Mouse (Mus musculus): Measurements from ENCODE around the gene Mbd5. TPM values are rescaled to one million over a fixed set of nuclear protein-coding genes. Genes with fewer than 3 reads are reported as not detected.
"Not testable (repeated sequence)": the region's sequence is repeated elsewhere in the genome, so short reads cannot be mapped to it uniquely, and the experiment has no call there.

The Mbd5 gene
- polyA plus RNA-seq, 1 experiment: 17.6 TPM

DNA sequence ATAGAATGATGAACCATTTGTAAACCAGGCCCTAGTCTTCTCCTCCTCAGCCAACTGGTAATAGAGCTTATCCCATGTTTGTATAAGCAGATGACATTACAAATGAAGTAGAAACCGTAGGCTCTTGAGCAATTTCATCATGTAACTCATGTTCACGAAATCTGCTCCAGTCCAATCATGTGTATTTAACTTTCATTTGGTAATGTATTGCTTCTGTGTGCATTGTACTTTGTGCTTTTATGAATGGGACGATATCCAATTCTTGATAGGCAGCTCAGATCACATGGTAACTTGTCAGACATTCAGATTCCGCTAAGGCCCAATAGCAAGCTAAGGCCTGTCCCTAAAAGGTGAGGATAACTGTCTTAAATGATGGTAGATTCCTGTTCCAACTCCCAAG, 141.5 kb downstream of the Mbd5 start:
- Histone ChIP-seq H3K4me1 (ENCODE audit: control insufficient read depth, insufficient read depth, insufficient read length, low read length) (no peaks in the 10 kb centered on the region), H3K4me3 (ENCODE audit: insufficient read depth, low read depth, low read length) (no peak overlapping the region)

DNA sequence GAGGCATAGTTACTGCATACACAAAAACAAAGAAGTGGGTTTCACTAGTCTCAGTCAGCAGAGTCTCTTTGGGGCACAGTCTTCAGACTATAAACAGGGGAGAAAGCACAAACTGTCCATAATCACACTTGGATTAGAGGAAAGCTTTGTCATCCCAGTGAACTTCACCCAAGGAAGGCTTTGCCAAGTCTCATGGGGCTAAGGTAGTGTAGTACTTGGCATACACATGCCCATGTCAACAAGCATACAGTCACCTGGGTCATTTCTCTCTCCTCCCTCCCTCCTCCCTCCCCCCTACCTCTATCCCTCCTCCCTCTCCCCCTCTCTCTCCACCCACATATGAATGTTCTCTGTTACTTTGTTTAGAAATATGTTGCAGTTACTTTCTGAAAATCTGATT, 147.5 kb downstream of the Mbd5 start:
- Histone ChIP-seq H3K4me1 (ENCODE audit: control insufficient read depth, insufficient read depth, insufficient read length, low read length) (no peaks in the 10 kb centered on the region), H3K4me3 (ENCODE audit: insufficient read depth, low read depth, low read length) (no peak overlapping the region)

More for the DNA sequence above, 141.5 kb downstream of the Mbd5 start:
- no peak overlapping the region for H3K27ac ChIP-seq (replicated peaks; ENCODE audit: low read depth, low read length)

DNA sequence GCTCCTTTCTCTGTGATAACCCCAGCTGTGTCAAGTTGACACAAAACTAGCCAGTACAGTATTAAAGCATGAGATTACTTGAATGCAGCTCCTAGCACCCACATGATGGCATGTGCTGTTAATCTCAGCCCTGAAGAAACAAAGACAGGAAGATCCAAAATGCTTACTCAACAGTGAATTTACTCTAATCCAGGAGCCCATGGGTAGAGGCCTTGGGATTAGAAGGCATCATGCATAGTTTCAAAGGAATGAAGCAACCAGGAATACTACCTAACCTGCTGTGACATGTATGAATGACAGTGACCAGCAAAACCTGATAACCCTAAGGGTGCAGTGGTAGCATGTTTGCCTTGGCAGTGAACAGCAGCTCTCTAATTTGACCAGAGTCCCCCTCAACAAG, 159.6 kb downstream of the Mbd5 start:
- Histone ChIP-seq H3K4me1 (ENCODE audit: control insufficient read depth, insufficient read depth, insufficient read length, low read length) (no peaks in the 10 kb centered on the region), H3K27ac (replicated peaks; ENCODE audit: low read depth, low read length) (no peak overlapping the region), H3K4me3 (ENCODE audit: insufficient read depth, low read depth, low read length) (no peak overlapping the region)

More for the DNA sequence above, 147.5 kb downstream of the Mbd5 start:
- H3K27ac ChIP-seq (replicated peaks; ENCODE audit: low read depth, low read length): no peak overlapping the region

DNA sequence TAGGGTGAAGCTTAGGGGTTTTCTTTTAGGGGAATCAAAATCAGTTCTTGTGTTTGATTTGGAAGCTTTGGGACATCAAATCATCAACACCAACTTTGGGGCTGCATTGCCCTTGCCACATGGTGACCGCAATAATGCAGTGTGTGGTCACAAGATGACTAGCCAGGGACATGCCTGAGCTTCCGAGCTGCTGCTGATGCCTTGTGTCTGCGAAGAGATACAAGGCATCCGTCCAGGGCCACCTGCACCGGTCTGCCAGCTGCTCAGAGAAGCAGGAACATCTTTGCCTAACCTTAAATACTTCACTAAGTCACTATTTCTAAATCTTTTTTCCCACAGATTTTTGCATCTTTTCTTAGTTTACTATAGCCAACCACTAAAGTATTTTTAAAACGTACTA, 170.6 kb downstream of the Mbd5 start:
- no peaks in the 10 kb centered on the region for H3K4me1 ChIP-seq (ENCODE audit: control insufficient read depth, insufficient read depth, insufficient read length, low read length)
- no peak overlapping the region for H3K27ac ChIP-seq (replicated peaks; ENCODE audit: low read depth, low read length)
- no peak overlapping the region for H3K4me3 ChIP-seq (ENCODE audit: insufficient read depth, low read depth, low read length)

DNA sequence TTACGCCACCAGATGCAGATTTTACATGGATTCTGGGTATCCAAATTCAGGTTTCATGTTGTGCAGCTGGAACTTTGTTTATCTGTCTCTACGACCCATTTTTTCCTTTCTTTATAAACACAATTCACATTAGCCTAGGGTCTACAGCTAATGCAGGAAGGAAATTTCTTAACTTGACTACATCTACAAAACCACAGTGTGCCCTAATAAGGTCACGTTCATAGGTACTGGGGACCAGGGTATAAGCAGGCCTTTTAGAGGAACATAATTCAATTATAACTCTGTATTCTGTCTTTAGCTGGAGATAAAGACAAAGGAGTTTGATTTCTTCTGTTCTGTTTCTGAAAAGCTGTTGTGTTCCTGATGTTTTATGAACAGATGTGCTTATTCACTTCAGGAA, 172.3 kb downstream of the Mbd5 start:
- Histone ChIP-seq H3K27ac (replicated peaks; ENCODE audit: low read depth, low read length) (no peak overlapping the region), H3K4me3 (ENCODE audit: insufficient read depth, low read depth, low read length) (no peak overlapping the region), H3K4me1 (ENCODE audit: control insufficient read depth, insufficient read depth, insufficient read length, low read length) (no peaks in the 10 kb centered on the region)

DNA sequence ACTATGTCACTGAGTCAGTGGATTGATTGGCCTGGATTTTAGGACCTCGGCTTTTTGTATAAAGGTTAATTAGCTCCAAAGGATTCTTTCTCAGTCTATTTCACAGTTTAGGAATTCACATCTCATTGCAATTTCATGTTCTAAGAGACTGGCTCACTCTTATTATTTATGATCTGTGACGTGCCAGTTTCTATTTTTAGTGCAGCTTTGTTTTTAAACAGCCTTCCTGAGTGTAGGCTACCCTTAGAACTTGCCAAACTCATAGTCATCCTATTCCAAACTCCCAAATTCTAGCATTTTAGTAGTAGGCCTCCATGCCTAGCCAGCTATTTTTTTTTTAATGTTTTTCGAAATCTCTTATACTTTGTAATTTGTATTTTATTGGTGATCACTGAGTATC, 192.9 kb downstream of the Mbd5 start:
- Histone ChIP-seq H3K4me1 (ENCODE audit: control insufficient read depth, insufficient read depth, insufficient read length, low read length) (peaks cover 5% of the 10 kb centered on the region), H3K4me3 (ENCODE audit: insufficient read depth, low read depth, low read length) (no peak overlapping the region), H3K27ac (replicated peaks; ENCODE audit: low read depth, low read length) (no peak overlapping the region)

DNA sequence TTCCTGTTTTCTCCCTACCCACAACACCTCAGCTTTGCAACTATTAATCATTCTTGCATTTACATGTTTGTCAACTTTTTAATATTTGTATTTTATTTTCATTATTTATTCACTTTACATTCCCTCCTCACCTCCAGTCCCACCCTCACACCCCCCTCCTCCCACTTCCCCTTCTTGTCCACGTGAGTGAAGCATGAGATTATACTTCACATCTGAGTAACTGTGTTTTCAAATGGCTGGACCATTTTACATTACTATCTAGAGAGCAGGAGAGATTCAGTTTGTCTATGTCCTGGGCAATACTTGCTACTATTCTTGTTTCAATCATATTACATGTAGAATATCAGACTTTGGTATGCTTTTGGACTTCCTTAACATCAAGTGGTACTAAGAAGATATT, 204.3 kb downstream of the Mbd5 start:
- no peaks in the 10 kb centered on the region for H3K4me1 ChIP-seq (ENCODE audit: control insufficient read depth, insufficient read depth, insufficient read length, low read length)

DNA sequence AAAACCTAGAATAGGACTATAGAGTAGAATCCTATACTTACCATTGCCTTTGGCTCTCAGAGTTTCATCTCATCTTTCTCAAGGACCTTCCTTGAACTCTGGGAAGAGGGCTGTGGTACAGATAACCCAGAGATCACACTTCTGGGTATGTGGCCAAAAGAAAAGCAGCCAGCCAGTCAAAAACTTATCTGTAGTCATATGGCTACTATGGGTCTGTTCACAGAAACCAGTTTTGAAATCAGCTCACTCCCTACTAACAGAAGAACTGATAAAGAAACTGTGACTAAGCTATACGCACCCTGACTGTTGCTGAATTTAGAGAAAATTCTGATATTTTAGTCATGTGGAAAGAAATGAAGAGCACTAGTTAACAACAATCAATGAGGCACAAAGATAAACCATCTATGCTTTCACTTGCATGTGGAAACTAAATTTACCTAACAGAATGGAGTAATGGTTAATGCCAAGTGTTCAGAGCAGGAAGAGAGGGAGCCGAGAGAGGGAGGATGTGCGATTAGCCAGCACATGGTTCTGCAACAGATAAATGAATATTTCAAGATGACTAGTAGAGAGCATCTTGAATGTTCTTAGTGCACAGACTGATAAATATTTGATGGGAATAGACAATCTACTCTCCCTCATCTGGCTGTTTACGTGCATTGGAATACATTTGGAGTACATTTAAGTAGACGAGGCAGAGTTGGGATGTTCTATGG, 211.1 kb downstream of the Mbd5 start:
- H3K4me3 ChIP-seq (ENCODE audit: insufficient read depth, low read depth, low read length): no peak overlapping the region
- no peaks in the 10 kb centered on the region for H3K4me1 ChIP-seq (ENCODE audit: control insufficient read depth, insufficient read depth, insufficient read length, low read length)
- H3K27ac ChIP-seq (replicated peaks; ENCODE audit: low read depth, low read length): no peak overlapping the region

More for the DNA sequence above, 204.3 kb downstream of the Mbd5 start:
- H3K4me3 ChIP-seq (ENCODE audit: insufficient read depth, low read depth, low read length): no peak overlapping the region
- no peak overlapping the region for H3K27ac ChIP-seq (replicated peaks; ENCODE audit: low read depth, low read length)

DNA sequence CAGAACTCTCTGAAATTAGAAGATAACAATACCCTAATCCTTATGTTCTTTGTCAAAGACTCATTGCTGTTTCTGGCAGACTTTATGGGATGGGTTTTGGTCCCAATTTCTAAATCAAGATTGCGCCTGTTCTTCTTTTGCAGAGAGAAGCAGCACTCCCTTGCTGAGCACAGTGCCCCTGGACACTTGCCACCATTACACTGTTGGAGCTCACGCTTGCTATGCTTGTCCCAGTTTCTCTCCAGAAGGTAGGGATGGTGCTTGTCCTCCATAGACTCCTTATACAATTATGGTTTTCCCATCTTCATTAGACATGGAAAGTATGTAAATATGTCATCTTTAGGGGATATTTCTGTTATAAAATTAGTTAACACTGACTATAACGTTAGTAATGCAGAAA, 220.5 kb downstream of the Mbd5 start:
- Histone ChIP-seq H3K27ac (replicated peaks; ENCODE audit: low read depth, low read length) (no peak overlapping the region), H3K4me1 (ENCODE audit: control insufficient read depth, insufficient read depth, insufficient read length, low read length) (no peaks in the 10 kb centered on the region), H3K4me3 (ENCODE audit: insufficient read depth, low read depth, low read length) (no peak overlapping the region)

DNA sequence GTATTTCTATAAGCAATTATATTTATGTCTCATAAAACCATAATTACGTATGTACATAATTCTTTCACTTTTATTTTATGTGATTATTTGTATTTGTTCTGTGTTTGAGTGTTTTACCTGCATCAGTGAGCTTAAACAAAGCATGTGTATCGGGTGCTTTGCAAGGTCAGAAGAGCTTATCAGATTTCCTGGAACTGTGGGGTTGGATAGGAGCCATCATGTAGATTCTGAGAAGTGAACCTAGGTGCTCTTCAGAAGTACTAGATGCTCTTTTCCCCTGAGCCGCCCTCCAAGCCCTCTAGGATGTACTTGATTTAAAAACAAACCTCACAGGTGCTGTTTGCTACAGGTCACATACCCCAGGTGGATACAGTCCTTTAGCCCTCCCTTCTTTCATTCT, 227.7 kb downstream of the Mbd5 start:
- H3K4me3 ChIP-seq (ENCODE audit: insufficient read depth, low read depth, low read length): no peak overlapping the region
- no peak overlapping the region for H3K27ac ChIP-seq (replicated peaks; ENCODE audit: low read depth, low read length)

DNA sequence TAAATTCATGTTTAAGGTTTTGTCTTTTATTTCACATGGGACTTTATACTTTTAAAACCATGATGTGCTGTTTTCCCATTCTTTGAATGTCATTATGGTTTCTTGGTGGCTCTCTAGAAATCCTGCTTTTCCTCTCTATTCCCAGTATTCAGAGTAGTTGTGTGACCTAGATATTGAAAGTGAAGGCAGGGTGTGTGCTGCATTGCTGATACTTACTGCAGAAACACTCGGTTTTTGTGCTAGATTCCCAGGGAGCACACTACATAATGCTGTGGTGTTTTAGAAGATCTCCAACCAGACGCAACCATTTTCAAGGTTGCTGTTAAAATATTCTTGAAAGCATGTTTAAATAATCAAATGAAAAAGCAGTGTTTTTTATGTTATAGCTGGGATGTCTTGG, 241.7 kb downstream of the Mbd5 start:
- Histone ChIP-seq H3K27ac (replicated peaks; ENCODE audit: low read depth, low read length) (no peak overlapping the region), H3K4me3 (ENCODE audit: insufficient read depth, low read depth, low read length) (no peak overlapping the region), H3K4me1 (ENCODE audit: control insufficient read depth, insufficient read depth, insufficient read length, low read length) (no peaks in the 10 kb centered on the region)

More for the DNA sequence above, 227.7 kb downstream of the Mbd5 start:
- no peaks in the 10 kb centered on the region for H3K4me1 ChIP-seq (ENCODE audit: control insufficient read depth, insufficient read depth, insufficient read length, low read length)

DNA sequence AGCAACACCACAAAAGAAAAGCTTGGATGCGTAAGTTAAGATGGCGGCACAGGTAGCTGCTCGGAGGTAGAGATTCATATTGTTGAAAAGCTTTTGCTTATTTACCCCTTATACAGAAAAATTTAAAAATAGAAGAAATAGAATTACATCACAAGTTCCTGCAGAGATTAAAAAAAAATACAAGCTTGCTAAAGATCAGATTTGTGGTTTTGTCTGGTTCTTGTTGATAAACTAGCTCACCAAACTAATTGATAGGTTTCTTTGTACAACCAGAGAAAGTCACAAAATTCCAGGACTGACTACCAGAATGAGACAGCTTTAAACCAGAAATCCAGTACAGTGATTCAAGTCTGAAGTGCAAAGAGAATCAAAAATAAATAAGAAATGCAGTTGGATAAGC, 242.4 kb downstream of the Mbd5 start:
- H3K27ac ChIP-seq (replicated peaks; ENCODE audit: low read depth, low read length): no peak overlapping the region

DNA sequence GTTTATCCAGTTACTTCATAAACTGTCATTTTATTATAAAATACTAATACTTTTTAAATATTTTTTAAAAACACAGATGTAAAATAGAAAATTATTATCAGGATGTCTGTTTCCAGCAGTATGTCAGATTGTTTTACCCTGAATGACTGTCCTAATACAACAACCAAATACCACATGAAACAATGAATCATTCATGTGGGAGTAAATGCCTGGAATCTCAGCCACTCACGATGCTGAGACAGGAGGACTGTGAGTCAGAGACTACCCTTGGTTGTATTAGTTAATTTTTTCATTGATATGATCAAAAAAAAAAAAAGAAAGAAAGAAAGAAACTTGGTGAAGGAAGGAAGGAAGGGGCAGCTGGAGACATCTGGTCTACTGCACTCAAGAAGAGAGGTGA, 254.8 kb downstream of the Mbd5 start:
- Histone ChIP-seq H3K27ac (replicated peaks; ENCODE audit: low read depth, low read length) (no peak overlapping the region), H3K4me3 (ENCODE audit: insufficient read depth, low read depth, low read length) (no peak overlapping the region), H3K4me1 (ENCODE audit: control insufficient read depth, insufficient read depth, insufficient read length, low read length) (no peaks in the 10 kb centered on the region)

More for the DNA sequence above, 242.4 kb downstream of the Mbd5 start:
- no peaks in the 10 kb centered on the region for H3K4me1 ChIP-seq (ENCODE audit: control insufficient read depth, insufficient read depth, insufficient read length, low read length)
- H3K4me3 ChIP-seq (ENCODE audit: insufficient read depth, low read depth, low read length): no peak overlapping the region

DNA sequence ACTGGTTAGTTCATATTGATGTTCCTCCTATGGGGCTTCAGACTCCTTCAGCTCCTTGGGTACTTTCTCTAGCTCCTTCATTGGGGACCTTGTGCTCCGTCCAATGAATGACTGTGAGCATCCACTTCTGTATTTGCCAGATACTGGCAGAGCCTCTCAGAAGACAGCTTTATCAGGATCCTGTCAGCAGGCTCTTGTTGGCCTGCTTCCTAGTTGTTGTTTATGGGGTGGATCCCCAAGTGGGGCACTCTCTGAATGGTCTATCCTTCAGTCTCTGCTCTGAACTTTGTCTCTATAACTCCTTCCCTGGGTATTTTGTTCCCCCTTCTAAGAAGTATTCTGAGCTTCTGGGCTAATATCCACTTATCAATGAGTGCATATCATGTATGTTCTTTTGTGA, 256.4 kb downstream of the Mbd5 start:
- not testable (repeated sequence) for H3K4me1 ChIP-seq (ENCODE audit: control insufficient read depth, insufficient read depth, insufficient read length, low read length); H3K4me3 ChIP-seq (ENCODE audit: insufficient read depth, low read depth, low read length); H3K27ac ChIP-seq (replicated peaks; ENCODE audit: low read depth, low read length)

DNA sequence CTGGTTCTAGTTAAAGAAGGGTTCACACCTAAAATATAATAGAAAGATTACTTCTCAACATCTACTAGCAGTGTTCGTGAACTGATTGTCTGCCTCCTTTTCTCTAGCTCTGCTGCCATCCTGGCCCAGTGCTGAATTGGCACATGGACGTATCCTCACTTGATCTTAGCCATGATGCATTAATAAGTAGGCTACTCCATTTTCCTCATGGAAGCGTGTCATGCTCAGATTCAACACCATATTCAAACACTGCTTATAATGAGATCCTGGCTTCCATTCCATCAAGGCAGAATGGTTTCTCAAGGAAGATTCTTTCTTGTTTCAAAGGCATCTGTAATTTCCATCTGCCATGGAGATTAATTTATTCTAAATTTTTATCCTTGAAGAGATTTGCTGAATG, 260.0 kb downstream of the Mbd5 start:
- no peaks in the 10 kb centered on the region for H3K4me1 ChIP-seq (ENCODE audit: control insufficient read depth, insufficient read depth, insufficient read length, low read length)
- H3K27ac ChIP-seq (replicated peaks; ENCODE audit: low read depth, low read length): no peak overlapping the region
- H3K4me3 ChIP-seq (ENCODE audit: insufficient read depth, low read depth, low read length): no peak overlapping the region

DNA sequence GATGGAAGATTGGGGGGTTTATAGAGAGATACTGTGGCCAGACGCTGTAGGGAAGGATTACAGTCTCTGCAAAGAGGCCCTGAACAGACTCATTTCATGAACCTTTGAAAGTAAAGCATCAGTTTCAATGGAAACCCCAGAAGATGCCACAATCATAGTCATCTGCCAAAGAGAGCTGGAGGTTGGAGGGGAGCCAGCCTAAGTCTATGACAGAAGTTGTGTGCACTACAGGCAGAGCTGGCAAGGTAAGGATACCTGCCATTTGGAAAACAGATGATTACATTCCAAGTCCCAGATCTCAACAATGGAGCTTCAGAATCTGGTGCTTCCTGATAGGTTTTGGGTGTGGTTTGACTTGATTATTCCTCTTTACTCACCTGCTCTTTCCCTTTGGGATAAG, 261.1 kb downstream of the Mbd5 start:
- Histone ChIP-seq H3K4me1 (ENCODE audit: control insufficient read depth, insufficient read depth, insufficient read length, low read length) (no peaks in the 10 kb centered on the region), H3K27ac (replicated peaks; ENCODE audit: low read depth, low read length) (no peak overlapping the region), H3K4me3 (ENCODE audit: insufficient read depth, low read depth, low read length) (no peak overlapping the region)

Measured in brown adipose tissue, adult 24 weeks (tissue).